Mouse (Mus musculus): Measurements from ENCODE around the gene Gfod2. TPM values are rescaled to one million over a fixed set of nuclear protein-coding genes. Genes with fewer than 3 reads are reported as not detected.

Gfod2 gene
- total and polyA plus RNA-seq, 3 experiments: 7.0 to 8.3 TPM; not detected in 1

GRCm38 (mm10) chr8:105715042-105715441, 43.4 kb downstream of the Gfod2 start:
- H3K4me3 ChIP-seq (ENCODE audit: control insufficient read depth in 1 of 2, insufficient read depth in 1 of 2, low read depth in 2 of 2, low read length in 2 of 2): no peak overlapping the region
- no peak overlapping the region for H3K27ac ChIP-seq (ENCODE audit: control insufficient read depth, low read depth, low read length)
- no peaks in the 10 kb centered on the region for H3K27me3 ChIP-seq (ENCODE audit: control insufficient read depth in 1 of 2, insufficient read depth in 2 of 2, low read length in 2 of 2)
- no peak overlapping the region for H3K9ac ChIP-seq (ENCODE audit: control insufficient read depth, low read depth, low read length, poor library complexity, severe bottlenecking)
- H3K79me2 ChIP-seq (ENCODE audit: control insufficient read depth, insufficient read depth, low read length, poor library complexity): no peaks in the 10 kb centered on the region
- H3K9me3 ChIP-seq (replicated peaks; ENCODE audit: insufficient read depth, low read length): no peaks in the 10 kb centered on the region
- TF ChIP-seq EP300 (IDR thresholded peaks at IDR 0.05; ENCODE audit: low read depth in 1 of 2, low read length in 2 of 2) (peak in 1 of 2 experiments; percentile 55; a peak in 1 of 4 replicates), MAZ (IDR thresholded peaks at IDR 0.05; ENCODE audit: low read depth, low read length) (no peak), UBTF (IDR thresholded peaks at IDR 0.05; ENCODE audit: borderline replicate concordance, insufficient read depth, low read depth, low read length) (no peak), CTCF (IDR thresholded peaks at IDR 0.05 in 2 of 3, conservative IDR thresholded peaks at IDR 0.05 in 1 of 3; ENCODE audit: control insufficient read depth in 1 of 3, insufficient read depth in 1 of 3, low read depth in 2 of 3, low read length in 3 of 3, poor library complexity in 1 of 3, severe bottlenecking in 1 of 3) (no peak), RCOR1 (IDR thresholded peaks at IDR 0.05; ENCODE audit: low read depth, low read length) (0 out of 2 replicates have a peak, but pooled peaks have one; percentile 59), ETS1 (IDR thresholded peaks at IDR 0.05; ENCODE audit: low read depth, low read length) (no peak), MAFK (IDR thresholded peaks at IDR 0.05; ENCODE audit: borderline replicate concordance, low read depth, low read length) (no peak), MXI1 (IDR thresholded peaks at IDR 0.05; ENCODE audit: low read depth, low read length) (no peak), SIN3A (IDR thresholded peaks at IDR 0.05; ENCODE audit: low read length) (0 out of 2 replicates have a peak, but pooled peaks have one; percentile 40), NRF1 (IDR thresholded peaks at IDR 0.05; ENCODE audit: insufficient read depth, low read depth, low read length, poor library complexity, severe bottlenecking) (no peak), USF2 (IDR thresholded peaks at IDR 0.05; ENCODE audit: borderline replicate concordance in 1 of 2, insufficient read depth in 1 of 2, low read depth in 1 of 2, low read length in 2 of 2) (no peak), RAD21 (IDR thresholded peaks at IDR 0.05; ENCODE audit: low read depth, low read length) (no peak), ZKSCAN1 (IDR thresholded peaks at IDR 0.05; ENCODE audit: low read depth, low read length) (no peak), GABPA (IDR thresholded peaks at IDR 0.05; ENCODE audit: low read depth, low read length) (no peak), TCF12 (IDR thresholded peaks at IDR 0.05; ENCODE audit: low read depth, low read length) (no peak), CHD2 (IDR thresholded peaks at IDR 0.05; ENCODE audit: low read length) (no peak), POLR2AphosphoS2 (IDR thresholded peaks at IDR 0.05; ENCODE audit: low read length) (no peak)
- 0 out of 4 replicates have a peak, but pooled peaks cover 0 to 2% of the 10 kb centered on the region in 2 experiments for H3K36me3 ChIP-seq (ENCODE audit: control insufficient read depth in 1 of 2, insufficient read depth in 2 of 2, low read length in 2 of 2)
- DNase-seq (ENCODE audit: low read depth, low spot score): peak; percentile 82
- no peaks in the 10 kb centered on the region; a peak in 2 of 4 replicates for H3K4me1 ChIP-seq (ENCODE audit: control insufficient read depth in 1 of 2, insufficient read depth in 2 of 2, low read length in 2 of 2)

GRCm38 (mm10) chr8:105714139-105714538, 44.3 kb downstream of the Gfod2 start:
- DNase-seq (ENCODE audit: low read depth, low spot score): peak; percentile 93
- Histone ChIP-seq H3K4me3 (ENCODE audit: control insufficient read depth in 1 of 2, insufficient read depth in 1 of 2, low read depth in 2 of 2, low read length in 2 of 2) (no peak overlapping the region), H3K36me3 (ENCODE audit: control insufficient read depth in 1 of 2, insufficient read depth in 2 of 2, low read length in 2 of 2) (0 out of 4 replicates have a peak, but pooled peaks cover 0 to 2% of the 10 kb centered on the region in 2 experiments), H3K9ac (ENCODE audit: control insufficient read depth, low read depth, low read length, poor library complexity, severe bottlenecking) (no peak overlapping the region), H3K27me3 (ENCODE audit: control insufficient read depth in 1 of 2, insufficient read depth in 2 of 2, low read length in 2 of 2) (no peaks in the 10 kb centered on the region), H3K4me1 (ENCODE audit: control insufficient read depth in 1 of 2, insufficient read depth in 2 of 2, low read length in 2 of 2) (no peaks in the 10 kb centered on the region; a peak in 2 of 4 replicates), H3K79me2 (ENCODE audit: control insufficient read depth, insufficient read depth, low read length, poor library complexity) (no peaks in the 10 kb centered on the region), H3K27ac (ENCODE audit: control insufficient read depth, low read depth, low read length) (no peak overlapping the region), H3K9me3 (replicated peaks; ENCODE audit: insufficient read depth, low read length) (no peaks in the 10 kb centered on the region)
- TF ChIP-seq MXI1 (IDR thresholded peaks at IDR 0.05; ENCODE audit: low read depth, low read length) (no peak), ZNF384 (IDR thresholded peaks at IDR 0.05; ENCODE audit: low read depth, low read length) (no peak), MAFK (IDR thresholded peaks at IDR 0.05; ENCODE audit: borderline replicate concordance, low read depth, low read length) (no peak), ELF1 (IDR thresholded peaks at IDR 0.05; ENCODE audit: low read depth, low read length) (no peak), UBTF (IDR thresholded peaks at IDR 0.05; ENCODE audit: borderline replicate concordance, insufficient read depth, low read depth, low read length) (no peak), MAX (IDR thresholded peaks at IDR 0.05; ENCODE audit: low read length) (no peak), TAL1 (IDR thresholded peaks at IDR 0.05; ENCODE audit: low read length) (no peak), RAD21 (IDR thresholded peaks at IDR 0.05; ENCODE audit: low read depth, low read length) (peak; percentile 98), HCFC1 (IDR thresholded peaks at IDR 0.05; ENCODE audit: low read depth, low read length) (0 out of 2 replicates have a peak, but pooled peaks have one; percentile 39), GABPA (IDR thresholded peaks at IDR 0.05; ENCODE audit: low read depth, low read length) (no peak), EP300 (IDR thresholded peaks at IDR 0.05; ENCODE audit: low read depth in 1 of 2, low read length in 2 of 2) (no peak), BHLHE40 (IDR thresholded peaks at IDR 0.05; ENCODE audit: borderline replicate concordance, low read depth, low read length) (0 out of 2 replicates have a peak, but pooled peaks have one; percentile 12), CTCF (IDR thresholded peaks at IDR 0.05 in 2 of 3, conservative IDR thresholded peaks at IDR 0.05 in 1 of 3; ENCODE audit: control insufficient read depth in 1 of 3, insufficient read depth in 1 of 3, low read depth in 2 of 3, low read length in 3 of 3, poor library complexity in 1 of 3, severe bottlenecking in 1 of 3) (peak; percentile 76 to 96 (median 93)), E2F4 (IDR thresholded peaks at IDR 0.05; ENCODE audit: borderline replicate concordance, low read depth, low read length) (no peak), POLR2AphosphoS2 (IDR thresholded peaks at IDR 0.05; ENCODE audit: low read length) (no peak), MEF2A (IDR thresholded peaks at IDR 0.05; ENCODE audit: extremely low read depth, insufficient replicate concordance, low read depth, low read length, poor library complexity, severe bottlenecking) (no peak), ZKSCAN1 (IDR thresholded peaks at IDR 0.05; ENCODE audit: low read depth, low read length) (no peak), MAZ (IDR thresholded peaks at IDR 0.05; ENCODE audit: low read depth, low read length) (peak; percentile 6; the same call in 1 of the 2 replicates), USF2 (IDR thresholded peaks at IDR 0.05; ENCODE audit: borderline replicate concordance in 1 of 2, insufficient read depth in 1 of 2, low read depth in 1 of 2, low read length in 2 of 2) (no peak), JUND (IDR thresholded peaks at IDR 0.05; ENCODE audit: low read depth, low read length) (no peak), GATA1 (IDR thresholded peaks at IDR 0.05; ENCODE audit: low read depth, low read length) (no peak)
